Mouse (Mus musculus) liver, postnatal 0 days (tissue): ENCODE data around the gene Rnaseh1. TPM values are rescaled to one million over a fixed set of nuclear protein-coding genes. Genes with fewer than 3 reads are reported as not detected.

Experiments
- ATAC-seq: fragments of 200-750 bp; cut with Nextera tagmentation; 2 replicates; pipeline ENCODE4 v1.8.0; 2017; ENCODE audit warnings: mild to moderate bottlenecking, moderate library complexity
- DNase-seq: peaks from one replicate; pipeline ENCODE4 v3.0.0-alpha.2; 2016
- H3K27ac ChIP-seq: fragments of 300-500 bp; sonication (generic); 2 replicates; pipeline ENCODE4 v1.5.1; 2014; ENCODE audit warnings: antibody characterized with exemption, moderate library complexity, mild to moderate bottlenecking, low read depth
- H3K27me3 ChIP-seq: fragments of 300-500 bp; sonication (generic); 2 replicates; pipeline ENCODE4 v1.6.1; 2014; ENCODE audit warnings: low read length, control low read depth, mixed read lengths; ENCODE audit not compliant: insufficient read depth
- H3K36me3 ChIP-seq: fragments of 300-500 bp; sonication (generic); replicated peaks from 2 replicates; pipeline ENCODE4 v1.6.1; 2014; ENCODE audit warnings: mild to moderate bottlenecking, control low read depth, low read length, moderate library complexity, mixed read lengths; ENCODE audit not compliant: insufficient read depth
- H3K4me1 ChIP-seq: fragments of 300-500 bp; sonication (generic); 2 replicates; pipeline ENCODE4 v1.6.1; 2014; ENCODE audit warnings: antibody characterized with exemption, mild to moderate bottlenecking, control low read depth; ENCODE audit not compliant: insufficient read depth
- H3K4me2 ChIP-seq: fragments of 300-500 bp; sonication (generic); 2 replicates; pipeline ENCODE4 v1.6.1; 2014; ENCODE audit warnings: low read depth, mild to moderate bottlenecking, low read length, moderate library complexity, mixed read lengths
- H3K4me3 ChIP-seq: fragments of 300-500 bp; sonication (generic); 2 replicates; pipeline ENCODE4 v1.5.1; 2014; ENCODE audit warnings: low read depth, low read length
- H3K9ac ChIP-seq: fragments of 300-500 bp; sonication (generic); replicated peaks from 2 replicates; pipeline ENCODE4 v1.6.1; 2014; ENCODE audit warnings: mild to moderate bottlenecking, moderate library complexity
- H3K9me3 ChIP-seq: fragments of 300-500 bp; sonication (generic); 2 replicates; pipeline ENCODE4 v1.6.1; 2016; ENCODE audit warnings: mild to moderate bottlenecking, control low read depth, low read length, mixed read lengths
- CTCF ChIP-seq: sonication (generic); IDR thresholded peaks from 2 replicates; pipeline ENCODE4 v1.5.1; 2016; ENCODE audit warnings: antibody characterized with exemption, low read depth
- EP300 ChIP-seq: IDR thresholded peaks from 2 replicates; pipeline ENCODE4 v1.6.1; 2016; ENCODE audit warnings: antibody characterized with exemption, low read depth, mild to moderate bottlenecking
- WGBS: fragments of 180-500 bp; shearing (Covaris S2); extraction: QIAGEN DNeasy Blood & Tissue Kit; methylation state at CpG from one replicate; pipeline ENCODE4 v1.1.7; 2014; ENCODE audit not compliant: insufficient replicate concordance; 5-methylcytosine and 5-hydroxymethylcytosine counted together
- polyA plus RNA-seq: library from polyadenylated mRNA; unstranded; fragments of >200 nt; fragmentation: Nextera tagmentation; extraction: Ambion mirVana; gene quantifications from 2 replicates; pipeline ENCODE4 v1.2.1, GENCODE M21; 2015

Rnaseh1 gene
- polyA plus RNA-seq, 1 experiment from 2014 or later: 9.6 TPM

DNA sequence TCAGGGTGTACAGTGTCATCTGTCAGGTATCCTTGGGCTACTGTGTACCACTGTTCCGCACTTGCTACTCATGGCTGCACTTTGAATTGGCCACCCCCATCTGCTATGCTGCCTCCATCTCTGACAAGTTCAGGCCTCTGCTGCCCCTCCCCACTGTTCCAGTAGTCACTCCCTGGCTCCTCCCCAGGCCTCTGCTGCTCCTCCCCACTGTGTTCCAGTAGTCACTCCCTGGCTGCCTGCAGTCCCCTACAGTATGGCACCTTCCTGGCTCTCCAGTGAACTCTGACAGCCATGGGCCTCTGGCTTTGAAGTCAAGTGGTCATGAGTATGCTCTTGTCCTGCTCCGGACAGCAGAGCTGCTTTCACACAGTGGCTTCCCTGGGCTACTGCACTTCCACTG lies 44.8 kb downstream of the Rnaseh1 start:
- no peak overlapping the region for H3K9ac ChIP-seq

DNA sequence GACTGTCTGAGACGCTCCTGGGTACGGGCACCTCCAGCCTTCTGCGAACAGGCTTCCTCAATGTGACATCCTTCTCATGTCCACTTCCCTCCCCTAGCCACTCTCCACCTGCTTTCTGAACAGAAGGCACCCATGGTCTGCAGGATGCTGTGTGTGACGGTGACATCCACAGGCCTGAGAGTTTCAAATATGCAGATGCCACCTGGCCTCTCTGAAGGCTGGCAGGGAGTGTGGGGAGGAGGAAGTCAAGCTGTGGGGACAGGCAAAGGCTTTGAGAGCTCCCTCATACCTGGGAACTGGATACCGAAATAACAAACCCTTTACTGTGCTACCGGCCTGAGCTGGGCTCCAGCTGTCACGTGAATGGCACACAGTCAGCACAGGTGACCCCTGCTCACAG lies 45.4 kb downstream of the Rnaseh1 start:
- peaks cover 32% of the 10 kb centered on the region for H3K36me3 ChIP-seq
- H3K9me3 ChIP-seq: no peaks in the 10 kb centered on the region
- ATAC-seq (no peak), DNase-seq (no peak)
- H3K9ac ChIP-seq: no peak overlapping the region
- no peaks in the 10 kb centered on the region for H3K27me3 ChIP-seq
- H3K4me3 ChIP-seq: no peak overlapping the region
- peaks cover 7% of the 10 kb centered on the region for H3K4me1 ChIP-seq
- H3K27ac ChIP-seq: no peak overlapping the region
- no peak for TF ChIP-seq CTCF
- TF ChIP-seq EP300: no peak
- no peak overlapping the region for H3K4me2 ChIP-seq
- WGBS: 90% methylated on average over 7 of the region's 7 CpGs

More for the DNA sequence above, 44.8 kb downstream of the Rnaseh1 start:
- no peak overlapping the region for H3K4me2 ChIP-seq
- TF ChIP-seq CTCF: no peak
- TF ChIP-seq EP300: no peak
- H3K27me3 ChIP-seq: no peaks in the 10 kb centered on the region
- 82% methylated on average over 2 of the region's 2 CpGs for WGBS
- no peak overlapping the region for H3K4me3 ChIP-seq
- no peak overlapping the region for H3K27ac ChIP-seq
- peaks cover 7% of the 10 kb centered on the region for H3K4me1 ChIP-seq
- DNase-seq (no peak), ATAC-seq (no peak)
- peaks cover 32% of the 10 kb centered on the region for H3K36me3 ChIP-seq
- H3K9me3 ChIP-seq: no peaks in the 10 kb centered on the region

DNA sequence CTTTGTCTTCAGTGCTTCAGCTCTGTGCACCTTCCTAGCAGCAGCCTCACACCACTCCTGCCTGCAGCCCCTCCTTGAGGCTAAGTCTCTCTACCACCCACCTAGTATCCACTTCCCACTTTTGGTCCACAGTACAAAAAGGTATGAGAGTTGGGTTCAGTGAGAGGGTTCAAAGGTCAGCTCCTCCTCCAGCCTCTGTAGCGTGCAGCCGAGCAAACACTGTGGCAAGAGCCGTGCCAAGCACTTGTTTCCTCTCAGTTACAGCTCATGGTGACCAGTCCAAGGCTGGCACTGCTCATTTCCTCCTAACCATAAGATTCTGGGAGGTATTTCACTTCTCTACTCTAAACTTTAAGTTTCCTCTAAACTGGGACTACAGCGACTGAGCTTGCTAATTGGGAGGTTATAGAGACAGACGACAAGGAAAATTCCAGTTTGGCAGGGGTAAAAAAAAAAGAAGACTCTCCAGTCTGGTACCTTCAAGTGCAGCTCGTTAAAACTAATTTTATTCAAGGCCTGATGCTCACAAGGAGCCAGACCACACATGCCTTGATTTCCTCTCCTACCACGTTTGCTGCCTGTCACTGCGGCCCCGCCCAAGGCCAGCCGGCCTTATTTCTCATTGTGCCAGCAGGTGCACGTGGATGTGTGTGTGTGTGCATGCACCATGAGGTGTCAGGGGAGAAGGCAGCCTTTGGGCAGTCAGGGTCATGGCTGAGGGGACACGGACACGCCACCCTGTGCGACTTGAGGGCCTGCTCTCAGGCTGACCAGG lies 48.6 kb downstream of the Rnaseh1 start:
- peak; percentile 77 for ATAC-seq
- H3K27ac ChIP-seq: peak overlapping the region; percentile 80
- TF ChIP-seq CTCF (no peak), EP300 (no peak)
- peaks cover 7% of the 10 kb centered on the region for H3K4me1 ChIP-seq
- 66% methylated on average over 14 of the region's 14 CpGs for WGBS
- peaks cover 18% of the 10 kb centered on the region for H3K36me3 ChIP-seq
- H3K9me3 ChIP-seq: no peaks in the 10 kb centered on the region
- DNase-seq: peak; percentile 55
- no peaks in the 10 kb centered on the region for H3K27me3 ChIP-seq
- no peak overlapping the region for H3K4me3 ChIP-seq
- H3K4me2 ChIP-seq: no peak overlapping the region
- no peak overlapping the region; the same call in 1 of the 2 replicates for H3K9ac ChIP-seq

DNA sequence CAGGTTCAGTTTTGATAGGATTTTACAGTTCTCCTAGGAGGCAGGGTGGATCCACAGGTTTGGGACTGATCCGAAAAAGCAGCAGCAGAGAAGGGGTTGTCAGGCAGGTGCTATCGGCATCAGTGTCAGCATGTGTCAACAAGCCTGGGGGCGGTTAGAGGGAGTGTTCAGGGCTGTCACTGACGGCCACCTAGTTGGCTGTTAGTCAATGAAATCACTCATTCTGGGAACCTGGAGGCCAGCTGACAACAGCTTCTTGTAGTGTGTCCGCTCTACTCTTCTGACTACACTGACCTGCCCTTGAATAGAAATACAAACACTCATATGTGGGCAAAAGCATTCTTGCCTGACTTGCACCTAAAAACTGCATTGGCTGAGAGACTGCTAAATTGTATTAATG lies 49.7 kb downstream of the Rnaseh1 start:
- no peak overlapping the region; the same call in 1 of the 2 replicates for H3K9ac ChIP-seq
- peak; percentile 59 for DNase-seq
- ATAC-seq: peak; percentile 79
- WGBS: 60% methylated on average over 5 of the region's 5 CpGs
- no peak for TF ChIP-seq EP300
- no peak for TF ChIP-seq CTCF
- no peak overlapping the region for H3K4me2 ChIP-seq
- peaks cover 9% of the 10 kb centered on the region; the same call in 1 of the 2 replicates for H3K36me3 ChIP-seq
- H3K4me3 ChIP-seq: no peak overlapping the region
- peak overlapping the region; percentile 80 for H3K27ac ChIP-seq
- H3K27me3 ChIP-seq: no peaks in the 10 kb centered on the region
- peaks cover 7% of the 10 kb centered on the region for H3K4me1 ChIP-seq
- H3K9me3 ChIP-seq: no peaks in the 10 kb centered on the region

DNA sequence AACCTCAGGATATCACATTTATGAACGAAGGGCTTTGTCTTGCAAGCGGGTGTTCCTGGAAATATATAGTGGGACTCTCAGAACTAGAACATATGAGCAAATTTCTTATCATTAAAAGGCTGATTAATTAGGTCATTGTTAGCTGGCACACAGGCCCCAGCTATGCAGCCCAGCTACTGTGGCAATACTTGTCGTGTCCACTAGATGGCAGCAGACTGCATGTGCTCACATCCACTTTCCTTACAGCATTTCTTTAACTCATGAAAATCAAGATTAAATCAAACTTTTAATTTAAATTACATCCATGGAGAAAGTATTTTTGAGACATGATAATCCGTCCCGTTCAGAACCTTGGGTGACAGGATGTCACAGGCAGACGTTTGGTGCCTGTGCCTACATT lies 50.3 kb downstream of the Rnaseh1 start:
- Histone ChIP-seq H3K4me2 (no peak overlapping the region), H3K4me1 (peaks cover 7% of the 10 kb centered on the region), H3K27ac (peak overlapping the region; percentile 80), H3K9ac (no peak overlapping the region; the same call in 1 of the 2 replicates), H3K4me3 (no peak overlapping the region), H3K36me3 (peaks cover 7% of the 10 kb centered on the region; the same call in 1 of the 2 replicates), H3K9me3 (no peaks in the 10 kb centered on the region), H3K27me3 (no peaks in the 10 kb centered on the region)
- ATAC-seq (peak; percentile 55), DNase-seq (peak; percentile 77)
- WGBS: 20% methylated on average over 6 of the region's 6 CpGs
- TF ChIP-seq CTCF (peak; percentile 94), EP300 (no peak)

DNA sequence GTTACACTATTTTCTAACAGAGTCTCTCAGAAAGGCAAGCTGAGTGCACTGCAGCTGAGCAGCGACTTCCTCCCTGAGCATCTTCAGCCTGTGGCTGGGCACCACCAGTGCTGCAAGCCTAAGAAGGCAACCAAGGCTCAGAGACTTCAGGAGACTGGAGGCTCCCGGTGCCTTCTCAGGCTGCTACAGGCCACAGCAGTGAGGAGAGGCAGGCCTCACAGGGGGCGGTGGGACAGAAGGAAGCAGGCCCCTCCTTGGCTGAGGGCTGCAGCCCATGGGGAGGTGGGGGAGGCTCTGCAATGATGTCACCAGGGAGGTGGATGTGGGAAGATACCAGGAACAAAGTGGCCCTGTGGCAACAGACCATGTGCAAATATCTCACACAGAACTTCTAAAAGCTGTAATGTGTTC lies 50.7 kb downstream of the Rnaseh1 start:
- ATAC-seq (no peak), DNase-seq (no peak)
- WGBS: 63% methylated on average over 3 of the region's 3 CpGs
- H3K27me3 ChIP-seq: no peaks in the 10 kb centered on the region
- H3K27ac ChIP-seq: no peak overlapping the region
- TF ChIP-seq CTCF (no peak), EP300 (no peak)
- H3K9me3 ChIP-seq: no peaks in the 10 kb centered on the region
- peaks cover 7% of the 10 kb centered on the region; the same call in 1 of the 2 replicates for H3K36me3 ChIP-seq
- H3K4me2 ChIP-seq: no peak overlapping the region
- H3K9ac ChIP-seq: no peak overlapping the region; the same call in 1 of the 2 replicates
- H3K4me1 ChIP-seq: peaks cover 7% of the 10 kb centered on the region
- H3K4me3 ChIP-seq: no peak overlapping the region
